Mouse (Mus musculus) urinary bladder, postnatal 36 days (tissue): ENCODE data around the gene Ly6g6f.
A peak's percentile ranks its signal among the peaks of the same experiment; 100 is the strongest.

Experiments used
- DNase-seq, 2 experiments: peaks; one replicate each; pipeline ENCODE4 v3.0.0; 2022; ENCODE audit warnings: low spot score in 2 of 2, mixed read lengths in 1 of 2

Ly6g6f gene

GRCm38 (mm10) chr17:35105740-35106389 lies 20.5 kb upstream of the Ly6g6f start:
- peak in 1 of 2 experiments; percentile 34 for DNase-seq

DNA sequence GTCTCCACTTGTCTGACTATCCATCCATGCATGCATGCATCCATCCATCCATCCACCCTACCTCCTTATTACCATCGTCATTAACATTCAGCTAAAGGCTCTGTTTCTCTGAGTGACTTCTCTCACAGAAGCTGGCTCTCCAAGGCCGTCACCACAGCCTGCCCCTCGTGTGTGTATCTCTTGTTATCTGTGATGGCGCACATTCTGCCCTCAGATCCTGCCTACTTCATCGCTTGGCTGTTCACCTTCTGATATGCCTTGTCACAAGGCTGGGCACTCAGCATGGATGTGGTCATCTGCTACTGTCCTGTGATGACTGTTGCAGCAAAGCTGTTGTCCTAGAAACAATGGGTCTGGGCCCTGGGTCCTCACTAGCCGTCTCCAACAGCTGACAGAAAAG lies 19.3 kb upstream of the Ly6g6f start:
- no peak for DNase-seq

GRCm38 (mm10) chr17:35104079-35104478 lies 18.7 kb upstream of the Ly6g6f start:
- DNase-seq: no peak

DNA sequence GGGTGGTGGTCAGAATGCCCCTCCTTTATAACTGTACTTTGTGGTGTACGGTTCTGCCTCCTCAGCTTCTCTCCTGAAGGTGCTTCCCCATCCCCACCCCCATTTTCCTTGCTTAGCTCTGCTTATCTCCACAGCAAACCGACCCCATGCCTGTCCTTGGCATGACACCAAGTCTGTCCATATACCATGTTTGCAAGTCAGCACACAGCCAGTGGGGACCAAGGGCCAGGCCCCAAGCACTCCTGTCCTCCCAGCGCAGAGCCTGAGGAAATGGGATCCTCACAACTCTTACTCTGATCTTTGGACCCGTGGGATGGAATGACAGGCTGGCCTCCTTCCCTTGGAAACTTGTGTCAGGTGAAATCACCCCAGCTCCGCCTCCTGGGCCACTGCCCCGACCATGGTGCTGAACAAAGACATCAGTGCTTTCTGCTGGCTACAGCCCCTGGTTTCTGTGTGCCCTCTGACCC lies 17.8 kb upstream of the Ly6g6f start:
- DNase-seq: no peak

DNA sequence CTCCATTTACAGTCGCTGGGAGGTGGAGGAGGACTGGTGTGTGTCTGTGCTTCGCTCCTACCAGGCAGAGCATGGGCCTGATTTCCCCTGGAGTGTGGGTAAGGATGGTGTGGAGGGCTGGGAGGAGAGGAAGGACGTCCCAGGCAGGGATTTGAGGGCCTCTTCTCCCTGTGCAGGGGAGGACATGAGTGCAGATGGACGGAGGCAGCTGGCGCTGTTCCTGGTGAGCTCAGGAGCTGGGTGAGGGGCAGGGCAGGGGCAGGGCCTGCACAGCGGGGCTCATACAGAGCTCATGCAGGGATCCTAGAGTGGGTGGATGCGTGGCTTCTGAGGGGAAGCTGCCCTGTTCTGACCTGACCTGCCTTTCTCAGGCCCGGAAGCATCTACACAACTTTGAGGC lies 16.9 kb upstream of the Ly6g6f start:
- DNase-seq: no peak

DNA sequence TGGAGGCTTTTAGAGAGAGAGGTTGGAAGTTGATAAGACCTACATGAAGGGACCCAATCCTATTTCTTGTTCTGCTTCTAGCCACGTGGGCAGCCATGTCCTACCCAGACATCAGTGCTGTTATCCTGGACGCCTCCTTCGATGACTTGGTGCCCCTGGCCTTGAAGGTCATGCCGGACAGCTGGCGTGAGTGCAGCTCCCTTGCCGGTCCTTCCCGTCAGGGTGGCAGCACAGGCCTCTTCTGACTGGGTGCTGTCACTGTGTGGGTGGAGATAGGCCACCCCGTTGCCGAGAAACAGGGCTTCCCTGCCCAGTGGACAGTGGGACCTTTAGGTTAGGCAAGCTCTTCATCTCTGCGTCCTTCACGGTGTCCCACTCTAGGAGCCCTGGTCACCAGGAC lies 15.8 kb upstream of the Ly6g6f start:
- DNase-seq: no peak

GRCm38 (mm10) chr17:35100196-35100765 lies 14.9 kb upstream of the Ly6g6f start:
- DNase-seq: no peak

DNA sequence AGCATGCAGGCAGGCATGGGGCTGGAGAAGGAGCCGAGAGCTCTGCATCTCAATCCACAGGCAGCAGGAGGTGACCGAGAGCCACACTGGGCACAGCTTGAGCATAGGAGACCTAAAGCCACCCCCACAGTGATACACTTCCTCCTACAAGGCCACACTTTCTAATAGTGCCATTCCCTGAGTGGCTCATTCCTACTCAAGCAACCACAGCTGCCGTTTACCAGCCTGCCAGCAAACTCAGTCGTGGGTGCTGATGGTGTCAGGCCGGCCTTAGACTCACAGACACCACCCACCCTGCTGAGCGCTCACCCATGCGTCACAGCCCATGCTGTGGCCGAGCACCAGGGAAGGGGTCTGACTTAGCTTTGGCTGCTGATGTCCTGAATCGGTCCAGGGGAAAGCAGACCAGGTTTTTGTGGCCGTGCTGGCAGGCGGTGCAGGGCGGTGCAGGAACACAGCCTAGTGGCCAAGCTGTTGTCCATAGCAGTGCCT lies 11.8 kb upstream of the Ly6g6f start:
- no peak for DNase-seq

GRCm38 (mm10) chr17:35096597-35096996 lies 11.2 kb upstream of the Ly6g6f start:
- no peak for DNase-seq

DNA sequence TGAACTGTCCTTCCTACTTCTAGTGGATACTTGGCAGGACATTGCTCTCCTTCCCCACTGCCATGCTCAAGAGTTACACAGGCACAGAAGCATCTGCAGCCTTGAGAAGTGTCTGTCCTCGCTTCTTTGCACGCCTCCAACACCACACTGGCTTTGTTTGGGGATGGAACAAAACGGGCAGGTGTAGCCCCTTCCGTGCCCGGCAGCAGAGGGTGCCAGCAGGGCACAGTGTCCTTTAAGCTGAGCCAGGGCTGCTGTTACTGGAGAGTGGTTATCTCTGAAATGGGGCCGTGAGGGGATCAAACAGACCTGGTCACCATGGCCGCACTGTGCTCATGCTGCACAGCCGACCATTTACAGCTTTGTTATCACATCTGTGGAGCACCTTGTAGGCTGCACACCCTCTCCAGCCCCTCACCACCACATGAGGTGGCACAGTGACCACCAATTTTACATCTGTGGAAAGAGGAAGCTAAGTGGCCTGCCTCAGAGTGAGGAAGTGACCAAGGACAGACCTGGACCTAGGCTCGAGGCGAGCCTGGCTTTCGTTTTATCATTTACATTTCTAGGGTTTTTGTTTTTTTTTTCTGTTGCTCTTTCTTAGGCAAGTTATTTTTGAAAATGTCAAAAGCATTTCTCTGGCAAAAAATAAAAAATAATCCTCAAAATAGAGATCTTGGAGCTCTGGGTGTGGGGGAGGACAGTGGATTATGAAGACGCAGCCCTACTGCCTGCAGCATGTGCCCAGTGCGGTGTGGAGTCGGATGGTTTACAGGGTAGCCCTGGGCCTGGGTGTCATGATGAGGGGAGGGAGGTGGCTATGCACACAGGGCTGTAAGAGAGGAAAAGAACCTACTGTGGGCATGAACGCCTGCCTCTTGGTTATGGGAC lies 9.3 kb upstream of the Ly6g6f start:
- DNase-seq: no peak

GRCm38 (mm10) chr17:35092403-35093198 lies 7.2 kb upstream of the Ly6g6f start:
- DNase-seq: no peak

DNA sequence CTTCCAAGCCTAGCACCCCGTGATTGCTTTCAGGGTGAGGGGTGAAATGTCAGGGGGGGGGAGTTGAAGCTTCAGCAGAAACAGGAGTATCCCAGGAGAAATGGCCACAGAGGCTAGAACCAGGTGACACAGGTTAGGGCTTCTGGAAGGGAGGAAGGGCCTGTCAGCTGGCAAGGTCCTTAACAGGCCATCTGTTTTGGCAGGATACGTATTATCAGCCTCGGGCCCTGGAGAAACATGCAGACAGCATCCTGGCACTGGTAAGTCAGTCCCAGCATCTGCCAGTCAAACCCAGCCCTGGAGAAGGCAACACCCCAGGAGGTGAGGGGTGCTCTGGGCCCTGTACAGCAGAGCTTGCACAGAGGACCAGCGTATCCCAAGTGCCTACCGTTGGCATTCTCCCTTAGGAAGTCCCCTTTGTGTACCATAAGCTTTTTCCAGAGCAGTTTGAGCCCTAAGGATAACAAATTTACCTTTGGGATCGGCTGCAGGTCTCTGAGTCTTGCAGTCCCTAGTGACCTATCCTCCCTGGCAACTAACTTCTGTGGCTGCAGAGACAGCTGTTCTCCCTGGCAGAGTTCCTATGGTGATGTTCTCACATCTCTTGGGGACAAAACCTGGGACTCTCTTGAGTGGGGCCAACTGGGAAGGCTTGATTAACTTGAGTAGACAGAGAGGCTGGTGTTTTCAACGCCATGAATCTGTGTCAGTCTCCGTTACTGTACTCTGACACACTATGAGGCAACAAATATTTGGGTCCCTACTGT lies 4.9 kb upstream of the Ly6g6f start:
- DNase-seq: no peak

DNA sequence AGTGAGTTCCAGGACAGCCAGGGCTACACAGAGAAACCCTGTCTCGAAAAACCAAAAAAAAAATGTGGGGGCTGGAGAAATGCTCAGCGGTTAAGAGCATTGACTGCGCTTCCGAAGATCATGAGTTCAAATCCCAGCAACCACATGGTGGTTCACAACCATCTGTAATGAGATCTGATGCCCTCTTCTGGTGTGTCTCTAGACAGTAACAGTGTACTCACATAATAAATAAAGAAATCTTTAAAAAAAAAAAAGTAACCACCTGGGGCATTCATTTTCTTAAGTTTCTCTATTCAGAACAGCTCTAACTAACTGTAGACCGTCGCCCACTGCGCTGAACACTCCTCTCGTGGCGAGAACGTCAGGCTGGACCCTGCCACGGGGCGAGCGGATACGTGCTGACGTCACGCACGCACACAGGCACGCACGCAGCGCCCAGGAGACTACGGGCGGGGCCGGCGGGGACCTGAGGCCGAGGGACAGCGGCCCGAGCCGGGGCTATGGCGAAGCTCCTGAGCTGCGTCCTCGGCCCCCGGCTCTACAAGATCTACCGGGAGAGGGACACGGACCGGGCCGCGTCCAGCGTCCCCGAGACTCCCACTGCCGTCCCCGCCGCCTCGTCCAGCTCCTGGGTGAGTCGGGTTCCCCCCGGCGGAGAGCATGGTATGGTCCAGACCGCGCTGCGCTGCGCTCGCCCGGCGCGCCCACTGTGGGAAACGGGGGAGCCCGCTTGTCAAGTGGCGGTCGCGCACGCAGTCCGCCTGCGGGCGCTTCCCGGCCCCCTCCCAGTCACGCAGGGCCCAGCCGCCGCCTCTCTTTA lies 3.6 kb upstream of the Ly6g6f start, which contains the start of gene Abhd16a:
Gene Abhd16a, plus strand, starts transcription at position 439 of the 820 bp plus-strand sequence.
- DNase-seq: peak; percentile 90 to 94

GRCm38 (mm10) chr17:35088151-35088550 lies 2.7 kb upstream of the Ly6g6f start:
- no peak for DNase-seq

DNA sequence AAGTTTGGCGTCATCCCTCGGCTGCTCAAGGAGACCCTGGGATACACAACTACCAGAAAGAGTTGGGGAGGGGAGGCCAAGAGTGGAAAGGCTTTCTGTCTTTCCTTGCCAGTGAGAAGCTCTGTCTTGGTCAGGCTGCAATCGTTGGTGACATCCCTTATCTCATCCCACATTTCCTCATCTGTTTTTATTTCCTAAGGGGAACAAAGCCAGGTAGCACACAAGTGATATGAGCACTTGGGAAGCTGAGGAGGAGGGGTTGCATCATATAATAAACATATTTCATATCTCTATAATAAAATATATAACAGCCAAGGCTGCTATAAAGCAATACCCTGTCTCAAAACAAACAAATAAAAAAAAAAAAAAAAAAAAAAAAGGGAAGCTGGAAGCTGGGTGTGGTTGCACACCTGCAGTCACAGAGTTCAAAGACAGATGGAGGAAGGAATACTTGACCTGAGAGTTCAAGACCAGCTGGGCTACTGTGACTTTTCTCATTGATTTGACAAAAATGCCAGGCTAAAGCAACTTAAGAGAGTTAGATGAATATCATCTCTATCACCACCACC lies 1.4 kb downstream of the Ly6g6f start:
- DNase-seq: no peak

GRCm38 (mm10) chr17:35082841-35083576 lies 2.4 kb downstream of the Ly6g6f start:
- DNase-seq: no peak

DNA sequence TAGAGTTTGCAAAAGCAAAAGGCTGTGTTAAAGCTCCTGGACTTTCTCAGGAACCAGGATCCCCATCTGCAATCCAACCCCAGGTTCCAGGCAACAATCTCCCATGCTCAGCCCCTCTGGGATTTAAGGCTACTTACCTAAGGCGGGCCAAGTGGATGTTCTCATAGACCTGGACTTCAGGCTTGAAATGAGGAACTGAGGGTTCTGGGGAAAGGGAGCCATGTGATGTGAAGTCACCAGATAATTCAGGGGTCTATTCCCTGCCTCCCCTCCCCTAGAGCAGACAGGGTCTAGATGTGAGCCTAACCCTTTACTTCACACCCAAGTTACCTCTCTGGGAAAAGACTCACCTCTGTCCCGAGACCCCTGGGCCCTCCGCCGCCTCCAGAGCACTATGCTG lies 4.7 kb downstream of the Ly6g6f start:
- DNase-seq: no peak

GRCm38 (mm10) chr17:35080248-35080647 lies 5.2 kb downstream of the Ly6g6f start:
- no peak for DNase-seq

GRCm38 (mm10) chr17:35079778-35080177 lies 5.6 kb downstream of the Ly6g6f start:
- no peak for DNase-seq
